Mouse (Mus musculus) heart, embryonic 13.5 days (tissue): ENCODE data around the gene Fads6. TPM values are rescaled to one million over a fixed set of nuclear protein-coding genes. Genes with fewer than 3 reads are reported as not detected.

ENCODE experiments used
- ATAC-seq: fragments of 200-750 bp; cut with Nextera tagmentation; 2 replicates; pipeline ENCODE4 v1.8.0; 2017; ENCODE audit warnings: moderate TSS enrichment; ENCODE audit not compliant: insufficient number of reproducible peaks, low FRiP score, low TSS enrichment; ENCODE audit errors: extremely low read depth
- H3K27ac ChIP-seq: fragments of 300-500 bp; sonication (generic); replicated peaks from 2 replicates; pipeline ENCODE4 v1.5.1; 2015; ENCODE audit warnings: moderate library complexity, mild to moderate bottlenecking, inconsistent platforms
- H3K27me3 ChIP-seq: fragments of 300-500 bp; sonication (generic); replicated peaks from 2 replicates; pipeline ENCODE4 v1.6.1; 2015; ENCODE audit warnings: mild to moderate bottlenecking, inconsistent platforms
- H3K36me3 ChIP-seq: fragments of 300-500 bp; sonication (generic); 2 replicates; pipeline ENCODE4 v1.6.1; 2015; ENCODE audit warnings: mild to moderate bottlenecking, inconsistent platforms
- H3K4me1 ChIP-seq: fragments of 300-500 bp; sonication (generic); 2 replicates; pipeline ENCODE4 v1.6.1; 2015; ENCODE audit warnings: inconsistent platforms
- H3K4me2 ChIP-seq: fragments of 300-500 bp; sonication (generic); 2 replicates; pipeline ENCODE4 v1.6.1; 2015; ENCODE audit warnings: inconsistent platforms, mild to moderate bottlenecking, moderate library complexity
- H3K4me3 ChIP-seq: fragments of 300-500 bp; sonication (generic); 2 replicates; pipeline ENCODE4 v1.5.1; 2015; ENCODE audit warnings: moderate library complexity, mild to moderate bottlenecking, inconsistent platforms
- H3K9ac ChIP-seq: fragments of 300-500 bp; sonication (generic); 2 replicates; pipeline ENCODE4 v1.6.1; 2015; ENCODE audit warnings: inconsistent platforms, mild to moderate bottlenecking, moderate library complexity
- H3K9me3 ChIP-seq: fragments of 300-500 bp; sonication (generic); 2 replicates; pipeline ENCODE4 v1.6.1; 2016; ENCODE audit warnings: inconsistent platforms
- WGBS: fragments of 180-500 bp; shearing (Covaris S2); methylation state at CpG from one replicate; pipeline ENCODE4 v1.1.7; 2015; ENCODE audit warnings: mixed read lengths; 5-methylcytosine and 5-hydroxymethylcytosine counted together
- polyA plus RNA-seq: library from polyadenylated mRNA; unstranded; fragments of >200 nt; fragmentation: Nextera tagmentation; extraction: Ambion mirVana; gene quantifications from 2 replicates; pipeline ENCODE4 v1.2.1, GENCODE M21; 2015

Gene Fads6
- polyA plus RNA-seq, 1 experiment from 2014 or later: 0.74 TPM

- Histone ChIP-seq H3K27me3 (no peaks in the 10 kb centered on the region; the same call in 1 of the 2 replicates), H3K4me3 (no peak overlapping the region), H3K4me1 (peaks cover 16% of the 10 kb centered on the region; the same call in 1 of the 2 replicates), H3K36me3 (no peaks in the 10 kb centered on the region), H3K4me2 (no peak overlapping the region), H3K9me3 (no peaks in the 10 kb centered on the region), H3K27ac (no peak overlapping the region), H3K9ac (no peak overlapping the region)
- WGBS: 45% methylated on average over 4 of the region's 4 CpGs
- no peak for ATAC-seq
Measured at GRCm38 (mm10) chr11:115285282-115285681, 12.2 kb downstream of the Fads6 start.

DNA sequence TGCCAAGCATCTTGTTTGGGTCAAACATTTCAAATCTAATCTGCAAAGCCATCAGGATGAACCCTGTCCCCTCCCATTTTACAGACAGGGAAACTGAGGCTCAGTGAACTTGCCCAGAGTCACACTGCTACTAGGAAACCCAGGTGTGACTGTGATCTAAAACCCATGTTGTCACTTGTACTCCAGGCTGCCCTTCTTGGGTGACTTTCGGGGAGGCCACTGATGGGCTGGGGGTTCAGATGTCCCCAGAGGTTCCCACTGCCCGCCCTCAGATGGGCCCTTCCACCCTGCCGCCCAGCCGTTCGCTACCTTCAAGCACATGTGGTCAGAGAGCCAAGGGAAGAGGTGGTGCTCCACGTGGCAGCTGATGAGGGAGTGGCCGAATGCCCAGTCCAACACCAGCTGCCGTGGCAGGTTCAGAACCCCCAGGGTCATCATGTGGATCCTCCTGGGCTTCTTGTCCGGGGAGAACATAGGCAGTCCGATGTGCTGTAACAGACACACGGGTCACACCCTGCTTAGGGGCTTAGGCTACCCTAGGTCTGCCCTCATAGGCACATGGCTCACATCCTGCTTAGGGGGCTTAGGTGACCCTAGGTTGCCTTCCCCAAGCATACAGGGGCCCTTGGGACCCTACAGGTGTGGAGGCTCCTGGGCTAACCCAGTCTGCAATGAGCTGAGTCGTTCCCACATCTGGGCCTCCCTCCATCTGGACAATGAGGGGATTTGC, 13.4 kb downstream of the Fads6 start:
- no peaks in the 10 kb centered on the region for H3K36me3 ChIP-seq
- H3K4me1 ChIP-seq: peaks cover 13% of the 10 kb centered on the region; the same call in 1 of the 2 replicates
- H3K27me3 ChIP-seq: no peaks in the 10 kb centered on the region; the same call in 1 of the 2 replicates
- WGBS: 79% methylated on average over 12 of the region's 12 CpGs
- H3K4me3 ChIP-seq: no peak overlapping the region
- no peak overlapping the region for H3K4me2 ChIP-seq
- no peak overlapping the region for H3K27ac ChIP-seq
- H3K9me3 ChIP-seq: no peaks in the 10 kb centered on the region
- H3K9ac ChIP-seq: no peak overlapping the region
- ATAC-seq: no peak

GRCm38 (mm10) chr11:115283486-115283765, 14.0 kb downstream of the Fads6 start:
- H3K4me2 ChIP-seq: no peak overlapping the region
- H3K9me3 ChIP-seq: no peaks in the 10 kb centered on the region
- 62% methylated on average over 9 of the region's 9 CpGs for WGBS
- 0 out of 2 replicates have a peak overlapping the region, but pooled peaks have one; percentile 12 for H3K27ac ChIP-seq
- H3K4me1 ChIP-seq: peaks cover 13% of the 10 kb centered on the region; the same call in 1 of the 2 replicates
- H3K36me3 ChIP-seq: no peaks in the 10 kb centered on the region
- H3K9ac ChIP-seq: no peak overlapping the region
- no peak overlapping the region for H3K4me3 ChIP-seq
- ATAC-seq: no peak
- H3K27me3 ChIP-seq: no peaks in the 10 kb centered on the region; the same call in 1 of the 2 replicates

- Histone ChIP-seq H3K9ac (no peak overlapping the region), H3K4me1 (peaks cover 17% of the 10 kb centered on the region), H3K36me3 (no peaks in the 10 kb centered on the region), H3K27me3 (no peaks in the 10 kb centered on the region; the same call in 1 of the 2 replicates), H3K27ac (0 out of 2 replicates have a peak overlapping the region, but pooled peaks have one; percentile 12), H3K9me3 (no peaks in the 10 kb centered on the region), H3K4me3 (no peak overlapping the region), H3K4me2 (no peak overlapping the region)
- no peak for ATAC-seq
- WGBS: 76% methylated on average over 8 of the region's 8 CpGs
Measured at GRCm38 (mm10) chr11:115282723-115283485, 14.6 kb downstream of the Fads6 start.

DNA sequence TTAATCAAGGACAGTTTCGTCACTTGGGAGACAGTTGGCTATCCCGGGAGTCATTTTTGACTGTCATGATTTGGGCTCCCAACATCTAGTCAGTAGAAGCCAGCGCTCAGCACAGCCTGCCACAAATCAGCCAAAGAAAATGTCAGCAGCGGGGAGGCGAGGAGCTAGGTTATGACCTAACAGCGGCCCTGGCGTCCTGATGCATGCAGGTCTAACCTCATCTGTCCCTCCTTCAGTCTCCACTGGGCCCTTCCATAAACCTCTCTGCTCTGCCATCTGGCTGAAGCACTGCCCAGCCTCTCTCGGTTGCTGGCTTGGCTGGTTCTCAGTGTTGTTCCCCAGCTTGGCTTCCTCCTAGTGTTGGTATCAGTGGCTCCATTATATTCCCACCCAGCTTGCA, 15.2 kb downstream of the Fads6 start:
- Histone ChIP-seq H3K4me2 (no peak overlapping the region), H3K9ac (no peak overlapping the region), H3K4me1 (peaks cover 21% of the 10 kb centered on the region), H3K9me3 (no peaks in the 10 kb centered on the region), H3K27me3 (no peaks in the 10 kb centered on the region; the same call in 1 of the 2 replicates), H3K4me3 (no peak overlapping the region), H3K27ac (no peak overlapping the region), H3K36me3 (no peaks in the 10 kb centered on the region)
- WGBS: 58% methylated on average over 8 of the region's 8 CpGs
- no peak for ATAC-seq

DNA sequence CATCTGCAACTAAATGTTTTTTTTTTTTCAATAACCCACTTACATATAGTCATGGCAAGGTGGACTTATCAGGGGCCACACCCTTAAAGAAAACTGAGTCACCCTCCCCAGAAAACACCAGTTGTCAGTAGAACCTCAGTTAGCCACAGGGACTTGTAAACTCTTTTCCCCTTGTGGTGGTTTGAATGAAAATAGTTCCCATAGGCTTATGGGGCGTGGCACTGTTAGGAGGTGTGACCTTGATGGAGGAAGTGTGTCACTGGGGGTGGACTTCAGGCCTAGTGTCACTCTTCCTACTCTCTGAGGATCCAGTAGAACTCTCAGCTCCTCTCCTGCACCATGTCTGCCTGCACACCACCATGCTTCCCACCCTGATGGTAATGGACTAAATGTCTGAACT, 17.7 kb downstream of the Fads6 start:
- no peak overlapping the region for H3K4me2 ChIP-seq
- no peak for ATAC-seq
- H3K27me3 ChIP-seq: no peaks in the 10 kb centered on the region
- H3K36me3 ChIP-seq: no peaks in the 10 kb centered on the region
- no peak overlapping the region for H3K9ac ChIP-seq
- no peak overlapping the region for H3K27ac ChIP-seq
- 53% methylated on average over 1 of the region's 1 CpGs for WGBS
- H3K4me1 ChIP-seq: peaks cover 34% of the 10 kb centered on the region
- no peaks in the 10 kb centered on the region for H3K9me3 ChIP-seq
- no peak overlapping the region for H3K4me3 ChIP-seq

GRCm38 (mm10) chr11:115278176-115278575, 19.3 kb downstream of the Fads6 start:
- Histone ChIP-seq H3K4me3 (peak overlapping the region; percentile 70), H3K4me2 (peak overlapping the region; percentile 80), H3K27me3 (no peaks in the 10 kb centered on the region), H3K27ac (no peak overlapping the region), H3K9ac (peak overlapping the region; percentile 83), H3K36me3 (no peaks in the 10 kb centered on the region), H3K4me1 (peaks cover 32% of the 10 kb centered on the region), H3K9me3 (no peaks in the 10 kb centered on the region)
- ATAC-seq: no peak
- WGBS: 58% methylated on average over 6 of the region's 6 CpGs

DNA sequence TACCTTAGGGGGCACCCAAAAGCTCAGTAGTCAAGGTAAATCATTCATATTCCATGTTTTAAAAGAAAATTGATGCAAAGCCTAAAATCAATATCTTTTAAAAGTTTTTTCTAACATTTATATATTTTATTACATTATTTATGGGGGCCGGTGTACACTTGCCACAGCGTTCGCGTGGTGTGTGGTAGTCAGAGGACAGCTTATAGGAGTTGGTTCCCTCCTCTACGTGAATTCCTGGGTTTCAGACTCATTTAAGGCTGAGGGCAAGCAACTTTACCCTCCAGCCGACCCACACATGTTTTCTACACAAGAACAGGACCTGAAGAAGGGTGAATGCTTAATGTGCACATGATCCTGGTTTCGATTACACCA, 19.9 kb downstream of the Fads6 start:
- 20% methylated on average over 7 of the region's 7 CpGs for WGBS
- Histone ChIP-seq H3K4me3 (peak overlapping the region; percentile 70), H3K27me3 (peaks cover 1% of the 10 kb centered on the region; the same call in 1 of the 2 replicates), H3K36me3 (no peaks in the 10 kb centered on the region), H3K4me2 (peak overlapping the region; percentile 80), H3K9me3 (no peaks in the 10 kb centered on the region), H3K4me1 (peaks cover 28% of the 10 kb centered on the region), H3K9ac (peak overlapping the region; percentile 83), H3K27ac (peak overlapping the region; percentile 87)
- ATAC-seq: no peak

DNA sequence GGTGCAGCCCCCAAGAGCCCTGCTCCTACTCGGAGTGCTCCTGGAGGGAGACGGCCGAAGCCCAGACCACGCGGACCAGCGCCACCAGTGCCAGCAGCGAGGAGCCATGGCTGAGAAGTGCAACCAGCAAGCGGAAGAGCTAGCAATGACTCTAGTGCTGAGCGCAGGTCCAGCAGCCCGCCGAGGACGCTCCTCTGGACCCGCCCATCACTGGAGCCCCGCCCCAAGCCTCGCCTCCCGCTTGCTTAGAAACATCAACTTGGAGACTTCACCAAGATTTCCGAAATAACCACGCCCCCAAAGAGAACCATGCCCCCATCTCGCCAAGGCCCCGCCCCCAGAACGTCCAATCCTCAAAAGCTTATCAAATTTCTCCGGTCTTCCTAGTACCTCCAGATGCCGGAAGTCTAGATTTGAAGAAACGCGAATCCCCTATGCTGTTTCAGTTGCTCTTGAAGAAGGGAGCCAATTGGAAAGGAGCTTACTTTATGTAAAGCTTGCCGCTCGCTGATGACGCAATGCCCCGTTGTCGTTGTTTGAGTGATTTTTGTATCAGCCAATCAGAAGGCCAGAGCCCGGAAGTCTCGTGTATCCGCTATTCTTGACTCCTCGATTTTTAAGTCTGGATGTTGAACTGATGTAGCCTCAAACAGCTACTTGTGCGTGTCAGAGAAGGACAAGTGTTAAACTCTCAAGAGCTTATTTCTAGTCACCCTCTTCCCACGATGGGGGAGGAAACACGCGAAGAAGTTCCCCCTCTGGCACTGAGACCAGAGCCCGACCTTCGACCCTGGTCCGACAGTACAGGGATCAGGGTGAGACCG, 20.5 kb downstream of the Fads6 start, which contains the start of gene Fdxr:
Fdxr (minus strand) TSS at position 271 of the 824 bp plus-strand sequence.
- Histone ChIP-seq H3K36me3 (no peaks in the 10 kb centered on the region), H3K9ac (peak within 1 kb of the TSS; percentile 91), H3K27me3 (peaks cover 7% of the 10 kb centered on the region; the same call in 1 of the 2 replicates), H3K4me1 (peaks cover 23% of the 10 kb centered on the region), H3K9me3 (no peaks in the 10 kb centered on the region), H3K4me3 (peak within 1 kb of the TSS; percentile 70), H3K27ac (peak within 1 kb of the TSS; percentile 89), H3K4me2 (peak within 1 kb of the TSS; percentile 96)
- WGBS: under 1% methylated on average over 42 of the region's 42 CpGs
- peak; percentile 92 for ATAC-seq

DNA sequence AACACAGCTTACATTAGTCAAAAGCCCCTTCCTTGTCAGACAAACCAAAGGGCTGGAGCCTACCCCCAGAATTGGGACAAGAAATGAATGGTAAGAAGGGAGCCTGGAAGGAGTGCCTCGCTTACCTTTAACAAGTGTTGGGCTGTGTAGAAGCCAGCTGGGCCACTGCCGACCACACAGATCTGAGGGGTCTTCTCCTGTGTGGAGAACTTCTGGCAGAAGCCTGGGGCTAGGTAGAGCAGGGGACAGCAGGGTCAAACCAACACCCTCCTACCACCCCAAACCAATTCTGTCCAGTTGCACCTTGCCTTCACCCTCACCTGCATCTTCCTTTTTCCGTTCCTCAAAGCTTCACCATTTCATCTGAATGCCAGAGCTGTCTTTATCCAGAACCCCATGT, 21.5 kb downstream of the Fads6 start:
- H3K4me3 ChIP-seq: peak overlapping the region; percentile 70
- WGBS: 60% methylated on average over 3 of the region's 3 CpGs
- no peak overlapping the region for H3K27ac ChIP-seq

DNA sequence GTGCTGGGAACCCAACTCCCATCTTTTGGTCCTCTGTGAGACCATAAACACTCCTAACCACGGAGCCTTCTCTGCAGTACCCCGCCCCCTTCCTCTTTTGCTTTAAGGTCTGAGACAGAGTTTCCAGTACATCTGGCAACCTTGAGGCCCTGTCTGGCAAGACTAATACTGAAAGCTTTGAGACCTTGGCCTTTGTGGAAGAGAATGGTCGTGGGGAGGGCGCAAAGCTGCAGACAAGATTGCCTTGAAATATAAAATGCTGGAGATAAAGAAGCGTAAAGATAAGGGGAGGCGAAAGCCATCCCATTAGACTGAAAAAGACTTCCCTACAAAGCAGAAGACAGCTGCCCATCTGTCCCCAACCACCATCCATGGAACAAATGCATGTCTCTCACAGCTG, 22.0 kb downstream of the Fads6 start:
- Histone ChIP-seq H3K27ac (no peak overlapping the region), H3K4me2 (peak overlapping the region; percentile 96), H3K4me1 (peaks cover 20% of the 10 kb centered on the region), H3K9ac (0 out of 2 replicates have a peak overlapping the region, but pooled peaks have one; percentile 91), H3K9me3 (no peaks in the 10 kb centered on the region), H3K27me3 (peaks cover 13% of the 10 kb centered on the region; the same call in 1 of the 2 replicates), H3K36me3 (0 out of 2 replicates have a peak, but pooled peaks cover 5% of the 10 kb centered on the region), H3K4me3 (peak overlapping the region; percentile 70; the same call in 1 of the 2 replicates)
- ATAC-seq: no peak
- WGBS: 70% methylated on average over 6 of the region's 6 CpGs

More for the DNA sequence above, 21.5 kb downstream of the Fads6 start:
- Histone ChIP-seq H3K27me3 (peaks cover 13% of the 10 kb centered on the region; the same call in 1 of the 2 replicates), H3K4me1 (peaks cover 20% of the 10 kb centered on the region), H3K4me2 (peak overlapping the region; percentile 96), H3K9ac (peak overlapping the region; percentile 91), H3K36me3 (0 out of 2 replicates have a peak, but pooled peaks cover 3% of the 10 kb centered on the region), H3K9me3 (no peaks in the 10 kb centered on the region)
- ATAC-seq: no peak
